Mouse (Mus musculus): ENCODE results near the gene Haus3.

Haus3 gene

DNA sequence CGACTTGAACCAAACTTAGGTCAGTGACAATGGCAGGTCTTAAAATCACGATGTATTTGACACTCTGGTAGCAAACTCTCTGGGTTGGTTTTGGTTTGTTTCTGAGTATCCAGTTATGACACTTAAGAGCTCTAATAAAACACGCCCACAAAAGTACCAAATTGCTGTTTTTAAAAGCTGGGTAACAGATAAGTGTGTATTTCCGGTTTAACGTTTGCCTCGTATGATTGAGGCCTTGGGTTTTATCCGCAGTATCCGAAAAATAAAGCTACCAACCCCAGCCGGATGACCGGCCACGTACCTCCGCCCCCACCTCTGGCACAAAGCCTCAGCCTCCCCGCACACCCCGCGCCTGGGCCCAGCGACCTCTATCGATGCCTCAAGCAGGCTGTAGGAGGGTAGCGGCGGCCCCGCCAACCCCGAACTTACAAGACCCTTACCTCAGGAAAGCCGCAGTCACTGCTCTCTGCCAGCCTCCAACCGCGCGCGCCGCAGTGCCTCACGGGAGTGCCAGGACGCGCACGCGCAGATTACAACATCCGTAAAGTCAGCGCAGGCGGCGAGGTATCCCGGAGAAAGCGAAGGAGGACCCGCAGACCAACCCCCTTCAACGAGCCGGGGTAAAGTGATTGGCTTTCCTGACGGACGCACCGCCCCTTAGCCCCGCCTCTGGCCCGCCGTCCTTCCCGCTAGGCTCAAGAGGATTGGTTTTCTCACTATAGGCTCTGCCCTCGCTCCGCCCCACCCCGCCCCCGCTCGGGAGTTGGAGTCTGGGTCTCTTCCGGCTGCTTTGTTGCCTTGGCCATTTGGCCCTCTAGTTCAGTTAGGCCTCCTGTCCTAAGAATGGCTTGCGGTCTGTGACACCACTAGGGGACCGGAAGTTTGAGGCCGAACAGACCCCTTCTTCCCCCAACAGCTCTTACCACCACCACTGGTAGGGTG lies at the start of gene Haus3, which contains the start of gene Poln:
TSS of gene Haus3 (minus strand) at position 578 of the 942 bp plus-strand sequence.
TSS of gene Poln (minus strand) at position 499 of the 942 bp plus-strand sequence.
- peak; percentile 96 for DNase-seq

DNA sequence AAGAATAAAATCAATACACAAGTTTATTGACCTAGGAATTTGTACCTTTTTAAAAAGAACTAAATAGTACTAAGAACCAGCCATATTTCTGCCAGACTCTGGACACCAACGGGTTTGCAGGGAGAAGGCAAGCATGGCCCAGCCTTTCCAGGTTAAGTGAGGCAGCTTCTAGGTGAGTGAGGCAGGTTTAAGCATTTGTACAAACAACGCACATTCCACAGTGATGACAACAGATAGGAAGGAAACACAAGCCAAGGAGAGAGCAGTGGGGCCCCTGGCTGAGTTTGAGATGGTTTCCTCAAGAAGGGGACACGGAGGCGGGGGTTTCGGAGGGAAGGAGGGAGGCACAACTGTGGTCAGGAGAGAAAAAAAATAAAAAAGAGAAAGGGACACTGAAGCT lies 49.3 kb upstream of the Haus3 start:
- DNase-seq = no peak

DNA sequence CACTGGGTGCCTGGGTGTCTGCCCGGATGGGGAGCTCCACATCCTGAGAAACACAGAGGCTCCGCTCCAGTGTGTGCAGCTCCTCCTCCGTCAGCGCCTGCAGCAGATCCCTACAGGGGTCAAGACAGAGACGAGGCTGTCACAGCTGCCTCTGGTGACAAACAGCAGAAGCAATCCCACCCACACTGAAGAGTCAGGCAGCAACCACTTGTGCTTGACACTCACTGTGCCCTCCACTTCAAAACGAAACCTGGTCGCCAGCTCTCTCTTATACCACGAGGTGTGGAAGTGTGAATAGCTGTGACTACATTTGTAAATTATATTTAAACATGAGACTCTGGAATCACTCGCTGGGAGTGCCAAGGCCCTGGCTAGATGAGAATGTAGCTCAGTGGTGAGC lies 48.4 kb upstream of the Haus3 start:
- DNase-seq = no peak

DNA sequence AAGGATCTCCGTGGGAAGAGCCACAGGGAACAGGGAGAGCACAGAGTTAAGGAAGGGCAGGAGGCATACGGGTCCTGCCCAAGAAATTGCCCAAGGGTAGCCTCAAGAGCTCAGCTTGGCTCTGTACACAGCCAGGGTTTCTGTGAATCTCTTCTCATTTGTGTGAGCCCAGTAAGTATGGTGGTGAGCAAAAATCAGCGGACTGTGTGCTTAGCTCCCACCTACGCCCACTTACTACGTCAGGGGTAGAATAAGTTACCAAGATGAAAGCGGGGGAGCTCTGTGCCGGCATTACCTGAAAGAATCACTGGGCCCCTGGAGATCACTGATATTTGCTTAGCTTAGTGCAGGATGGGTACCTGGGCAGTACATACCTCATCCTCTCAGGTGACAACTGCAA lies 46.7 kb upstream of the Haus3 start:
- no peak for DNase-seq

DNA sequence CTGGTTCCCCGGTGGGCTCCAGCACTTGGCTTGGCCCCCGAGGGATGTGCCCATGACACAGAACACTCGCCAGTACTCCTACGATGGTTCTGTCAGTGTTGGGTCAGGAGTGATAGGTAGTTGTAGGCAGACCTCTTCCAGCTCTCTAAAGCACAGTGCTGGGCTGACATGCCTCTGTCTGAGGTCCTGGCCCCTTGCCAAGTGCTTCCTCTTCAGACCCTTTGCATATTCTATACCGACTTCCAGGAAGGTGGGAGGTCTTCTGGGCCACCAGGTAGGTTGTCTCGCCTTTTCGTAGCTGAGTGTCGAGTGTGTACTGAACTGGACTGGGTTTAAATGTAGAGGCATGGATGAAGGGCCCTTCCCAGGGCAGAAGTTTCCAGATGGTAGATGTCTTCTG lies 44.3 kb upstream of the Haus3 start:
- DNase-seq = no peak

DNA sequence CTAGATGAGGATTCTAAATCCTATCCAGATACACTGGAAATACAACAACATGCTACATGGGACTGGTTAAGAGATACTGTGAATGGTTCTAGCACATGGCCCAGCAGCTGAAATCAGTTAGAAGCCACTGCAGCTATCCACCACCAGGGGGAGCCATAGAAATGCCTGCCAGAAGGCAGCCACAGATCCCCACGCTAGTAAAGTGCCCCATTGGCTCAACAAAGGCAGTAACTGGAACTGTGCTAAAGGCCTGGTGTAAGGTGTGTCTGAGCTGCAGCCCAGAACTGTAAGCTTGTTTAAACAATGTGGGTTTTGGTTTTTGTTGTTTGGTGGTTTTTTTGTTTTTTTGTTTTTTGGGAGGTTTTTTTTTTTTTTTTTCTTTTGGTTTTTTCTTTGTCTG lies 41.0 kb upstream of the Haus3 start:
- peak; percentile 53 for DNase-seq

DNA sequence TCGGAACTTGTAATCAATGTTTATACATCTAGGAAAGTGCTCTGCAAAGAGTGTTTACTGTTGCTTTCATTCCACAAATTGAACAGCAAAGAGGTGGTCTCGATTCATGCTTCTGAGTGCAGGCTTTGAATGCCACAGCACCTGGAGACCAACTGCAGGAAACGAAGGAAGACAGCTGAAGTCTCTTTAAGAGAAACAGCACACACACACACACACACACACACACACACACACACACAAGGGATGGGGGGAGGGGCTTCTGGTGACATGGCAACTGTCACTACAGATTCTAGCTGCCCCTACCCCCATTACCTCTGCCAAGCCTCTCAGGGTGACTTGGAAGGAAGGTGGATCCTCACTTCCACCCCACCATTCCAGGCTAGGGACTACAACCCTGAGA lies 38.2 kb upstream of the Haus3 start:
- DNase-seq = no peak

DNA sequence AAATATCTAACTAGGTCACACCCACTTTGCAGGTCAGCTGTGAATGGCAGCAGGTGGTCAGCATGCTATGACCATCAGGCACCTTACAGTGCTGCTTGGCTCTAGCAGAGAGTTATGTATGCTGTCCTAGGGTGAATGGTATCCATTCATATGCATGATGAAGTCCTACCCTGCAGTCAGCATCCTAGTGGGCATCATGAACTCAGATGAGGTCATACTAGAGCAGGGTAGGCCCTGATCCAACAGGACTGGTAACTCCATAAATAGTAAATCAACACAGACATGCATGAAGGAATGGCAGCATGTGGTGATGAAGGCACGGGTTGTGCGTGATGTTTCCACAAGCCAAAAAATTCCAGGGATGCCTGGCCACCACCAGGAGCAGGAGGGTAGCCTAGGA lies 36.5 kb upstream of the Haus3 start:
- DNase-seq = no peak

DNA sequence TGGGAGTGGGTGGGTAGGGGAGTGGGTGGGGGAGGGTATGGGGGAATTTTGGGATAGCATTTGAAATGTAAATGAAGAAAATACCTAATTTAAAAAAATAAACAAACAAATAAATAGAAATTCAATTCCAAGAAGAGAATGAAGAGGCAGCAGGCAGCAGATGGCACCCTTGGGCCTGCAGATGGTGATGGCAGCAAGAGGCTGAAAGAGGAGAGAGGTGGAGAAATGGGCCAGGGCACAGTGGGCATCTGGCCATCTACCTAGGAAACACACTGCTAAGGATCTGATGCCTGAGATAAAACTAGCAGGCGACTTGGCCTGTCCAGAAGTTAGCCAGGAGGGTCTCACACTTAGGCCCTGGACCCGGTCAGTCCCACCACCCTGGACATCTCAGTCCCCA lies 35.6 kb upstream of the Haus3 start:
- DNase-seq = no peak

DNA sequence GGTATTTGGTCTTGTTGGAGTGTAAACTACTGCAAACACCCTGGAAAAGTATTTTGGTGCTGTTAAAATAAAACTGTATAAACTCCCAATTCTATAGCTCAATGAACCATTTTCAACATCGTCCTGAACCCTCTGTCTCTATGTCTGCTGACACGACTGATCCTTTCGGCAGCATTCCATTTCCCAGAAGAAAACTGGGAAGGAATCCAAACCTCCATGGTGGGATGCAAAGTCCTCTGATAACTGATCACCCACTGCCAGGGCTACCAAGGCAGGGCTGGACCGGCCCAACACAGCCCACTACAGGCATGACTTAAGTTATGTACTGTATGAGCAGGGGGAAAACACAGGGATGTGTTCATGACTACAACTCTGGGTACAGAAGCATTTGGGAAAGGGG lies 32.7 kb upstream of the Haus3 start:
- DNase-seq = no peak

DNA sequence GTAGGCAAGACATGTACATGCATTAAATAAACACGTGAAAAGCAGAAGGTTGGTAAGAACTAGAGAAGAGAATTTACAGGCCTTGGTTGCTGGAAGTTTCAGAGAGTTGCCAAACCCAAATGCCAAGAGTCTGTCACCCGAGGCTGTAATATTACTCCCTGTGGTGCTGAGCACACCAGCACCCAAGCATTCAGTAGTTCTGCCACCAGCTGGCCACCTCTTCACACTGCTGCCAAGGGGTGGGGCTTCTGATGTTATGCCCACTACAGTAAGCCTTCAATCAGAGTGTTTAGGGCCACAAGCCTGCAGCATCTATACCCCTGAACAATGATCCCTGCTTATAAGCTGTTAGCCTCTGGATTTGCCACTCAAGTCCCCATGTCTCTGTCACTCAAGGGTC lies 32.1 kb upstream of the Haus3 start:
- DNase-seq = no peak

DNA sequence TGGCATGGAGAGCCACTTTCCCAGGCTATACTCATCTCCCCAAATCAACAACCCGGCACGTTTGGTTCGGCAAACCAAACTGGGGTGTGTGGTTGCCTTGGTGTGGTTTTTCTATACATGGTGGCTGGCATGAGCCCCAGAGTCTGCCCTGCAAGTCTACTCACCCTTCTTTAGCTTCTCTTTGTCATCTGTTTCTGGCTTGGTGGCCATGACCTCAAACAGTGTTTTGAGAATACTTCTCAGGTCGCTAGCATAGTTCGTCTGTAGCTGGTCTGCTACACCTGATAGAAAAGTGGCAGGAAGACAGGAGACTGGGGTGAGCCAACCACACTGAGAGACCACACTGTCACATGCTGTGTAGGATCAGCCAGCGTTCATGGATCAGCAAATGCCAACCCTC lies 29.3 kb upstream of the Haus3 start:
- DNase-seq = no peak

DNA sequence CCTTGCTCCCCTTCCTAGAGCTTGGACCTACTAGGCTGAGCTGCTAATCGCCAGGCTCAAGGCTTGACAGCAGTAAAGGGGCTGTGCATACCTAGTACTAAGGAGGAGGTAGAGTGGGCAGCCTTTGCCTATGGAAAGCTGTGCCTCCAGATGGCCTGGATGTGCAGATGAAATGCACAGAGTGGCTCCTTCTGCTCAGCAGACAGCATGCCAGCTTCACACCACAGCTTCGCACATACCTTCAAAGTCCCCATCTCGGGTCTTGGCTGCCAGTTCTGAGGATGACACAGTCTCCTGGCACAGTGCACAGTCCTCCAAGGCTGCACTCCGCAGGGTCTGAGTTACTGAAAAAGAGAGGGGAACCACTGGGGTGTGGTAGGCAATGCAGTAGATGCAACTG lies 27.9 kb upstream of the Haus3 start:
- peak; percentile 26 for DNase-seq

DNA sequence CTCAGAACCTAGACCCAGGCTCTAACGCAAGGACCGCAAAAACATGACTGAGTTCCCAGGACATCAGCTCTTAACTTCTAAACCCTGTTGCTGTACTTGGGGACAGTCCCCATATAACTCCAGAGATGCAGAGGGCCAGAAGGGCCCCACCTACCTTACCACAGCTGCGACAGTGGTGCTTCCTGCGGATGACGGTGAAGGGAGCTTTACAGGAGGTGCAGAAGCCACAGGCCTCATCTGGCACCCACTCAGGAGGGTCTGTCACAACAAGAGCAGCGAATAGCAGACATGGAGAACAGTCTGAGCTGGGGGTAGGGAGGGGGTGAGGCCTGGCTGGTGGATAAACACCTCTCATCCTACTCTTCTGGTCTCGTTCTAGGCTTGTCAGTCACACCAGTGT lies 27.1 kb upstream of the Haus3 start:
- no peak for DNase-seq

DNA sequence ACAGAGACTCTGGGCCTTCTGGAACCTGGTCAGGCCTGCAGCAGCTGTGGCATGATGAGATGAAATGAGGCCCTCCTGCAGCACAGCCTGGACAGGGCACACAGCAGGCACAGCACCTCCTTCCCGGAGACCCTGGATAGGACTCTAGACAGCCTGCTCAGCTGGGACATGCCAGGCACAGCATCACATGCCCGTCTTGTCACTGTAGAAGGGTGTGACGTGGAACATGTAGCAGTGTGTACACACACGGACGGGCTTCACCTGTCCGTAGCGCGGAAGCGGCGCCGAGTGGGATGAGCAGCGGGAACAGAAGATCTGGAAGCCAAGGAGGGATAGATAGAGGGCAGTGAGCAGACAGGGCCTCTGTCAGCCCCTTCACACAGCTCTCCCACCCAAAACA lies 26.5 kb upstream of the Haus3 start:
- DNase-seq = no peak

DNA sequence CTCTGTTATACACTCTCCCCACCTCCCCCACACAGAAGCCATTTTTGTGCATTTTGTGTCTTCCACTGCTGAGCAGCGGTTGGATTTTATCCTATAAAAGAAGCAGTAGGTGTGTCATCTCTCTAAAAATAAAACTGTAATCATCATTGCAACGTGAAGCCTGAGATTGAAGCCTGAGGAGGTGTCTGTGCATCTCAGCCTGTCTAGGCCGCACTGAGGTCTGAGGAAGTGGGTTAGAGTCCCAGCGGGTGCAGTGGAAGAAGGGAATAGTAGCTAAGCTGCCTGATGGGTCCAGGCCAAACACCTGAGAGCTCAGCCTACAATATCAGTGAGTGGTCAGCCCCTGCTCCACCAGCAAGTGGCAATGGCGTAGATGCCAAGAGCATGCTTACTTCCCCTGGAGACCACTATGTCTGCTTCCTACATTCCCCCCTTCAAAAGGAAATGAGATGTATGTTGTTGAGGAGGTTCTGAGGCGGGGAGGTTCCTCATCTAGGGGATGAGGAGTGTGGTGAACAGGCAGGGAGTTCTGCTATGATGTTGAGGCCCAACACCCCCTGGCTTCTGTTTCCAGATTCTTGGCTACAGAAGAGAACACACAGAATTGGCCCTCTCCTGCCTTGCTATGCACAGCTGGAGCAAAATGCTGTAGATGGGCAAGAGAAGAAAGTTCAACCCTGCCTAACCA lies 25.8 kb upstream of the Haus3 start:
- DNase-seq = no peak

DNA sequence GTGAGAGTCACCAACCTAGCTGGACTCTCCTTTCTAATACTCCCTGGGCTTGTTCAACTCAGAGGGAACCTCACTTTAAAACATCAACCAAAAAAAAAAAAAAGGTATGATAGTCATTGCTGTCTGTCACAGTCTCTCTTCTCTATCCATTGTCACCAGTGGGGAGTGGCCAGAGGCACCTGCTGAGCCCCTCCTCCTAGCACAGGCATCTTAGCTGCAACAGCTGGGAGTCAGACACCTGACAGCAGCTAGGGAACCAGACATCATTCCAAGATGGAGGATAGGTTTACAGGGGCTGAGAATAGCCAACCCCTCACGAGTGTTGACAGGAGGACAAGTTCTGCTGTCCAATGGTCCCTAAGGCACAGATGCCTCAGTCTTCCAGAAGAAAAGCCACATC lies 25.1 kb upstream of the Haus3 start:
- no peak for DNase-seq

DNA sequence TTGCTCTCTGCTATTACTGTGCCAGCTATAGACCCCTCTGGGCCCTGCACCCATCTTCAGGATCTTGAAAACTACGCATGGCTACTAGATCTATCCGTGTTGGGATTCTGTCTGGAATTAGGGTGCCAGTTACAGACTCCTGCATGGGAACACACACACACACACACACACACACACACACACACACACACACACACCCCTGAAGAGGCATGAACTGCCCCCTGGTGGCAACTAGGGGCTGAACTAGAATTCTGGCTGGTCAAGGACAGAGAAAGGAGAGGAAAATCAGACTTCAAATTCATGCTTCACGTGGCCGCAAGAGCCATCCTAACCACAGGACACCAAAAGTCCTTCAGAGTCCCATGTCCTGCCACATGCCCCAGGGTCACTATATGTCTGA lies 22.5 kb upstream of the Haus3 start:
- DNase-seq = no peak

DNA sequence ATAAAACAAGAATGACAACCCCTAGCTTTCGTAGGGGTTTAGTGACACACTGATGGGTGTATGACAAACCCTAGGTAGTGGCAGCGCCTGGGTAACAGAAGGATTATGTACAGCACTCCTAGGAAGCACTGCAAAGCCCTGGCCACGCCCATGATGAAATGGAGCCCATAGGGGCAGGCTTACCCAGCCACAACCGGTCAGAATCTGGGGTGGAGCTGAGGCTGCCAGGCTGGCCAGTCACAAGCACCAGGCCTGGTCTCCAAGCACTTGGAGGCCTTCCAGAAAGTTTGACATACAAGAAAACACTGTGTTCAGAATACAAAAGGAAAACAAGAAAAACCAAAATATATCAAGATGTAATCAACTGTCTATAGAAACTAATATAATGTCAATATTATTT lies 21.7 kb upstream of the Haus3 start:
- DNase-seq = no peak

DNA sequence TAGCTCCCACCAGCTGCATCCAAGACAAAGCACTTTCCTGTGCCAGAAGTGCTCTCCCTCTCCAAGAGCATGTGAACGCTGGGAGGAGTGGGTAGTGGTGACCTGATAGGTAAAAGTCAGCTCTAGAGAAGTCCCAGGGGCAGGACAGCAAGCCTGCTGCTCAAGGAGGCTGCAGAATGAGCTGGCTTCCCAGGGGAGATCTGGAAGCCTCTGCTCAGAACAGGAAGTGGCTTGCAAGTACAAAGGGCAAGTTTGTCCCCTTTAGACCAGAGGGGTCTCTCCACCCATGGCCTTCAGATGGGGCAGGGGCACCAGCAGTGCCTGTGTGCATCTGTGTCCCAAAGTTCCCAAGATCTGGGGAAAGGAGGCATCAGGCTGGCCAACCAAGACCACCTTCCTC lies 20.2 kb upstream of the Haus3 start:
- DNase-seq = no peak

DNA sequence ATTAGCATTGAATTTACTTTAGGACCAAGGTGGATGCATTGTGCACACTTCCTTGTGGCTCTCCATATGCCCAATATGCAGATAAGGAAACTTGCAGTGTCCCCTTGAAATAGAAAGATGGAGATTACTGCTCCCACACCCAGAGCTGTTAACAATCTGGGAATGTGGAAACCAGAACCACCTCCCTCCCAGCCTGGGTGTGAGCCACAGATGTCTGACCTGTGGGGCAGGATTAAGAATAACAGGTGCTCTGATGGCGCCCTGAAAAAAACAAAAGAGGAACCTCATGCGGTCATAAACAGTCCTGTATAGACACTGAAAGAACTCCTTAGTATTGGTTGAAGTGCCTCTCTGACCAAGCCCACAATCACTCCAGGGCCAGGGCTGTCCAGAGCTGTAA lies 19.5 kb upstream of the Haus3 start:
- DNase-seq = no peak

DNA sequence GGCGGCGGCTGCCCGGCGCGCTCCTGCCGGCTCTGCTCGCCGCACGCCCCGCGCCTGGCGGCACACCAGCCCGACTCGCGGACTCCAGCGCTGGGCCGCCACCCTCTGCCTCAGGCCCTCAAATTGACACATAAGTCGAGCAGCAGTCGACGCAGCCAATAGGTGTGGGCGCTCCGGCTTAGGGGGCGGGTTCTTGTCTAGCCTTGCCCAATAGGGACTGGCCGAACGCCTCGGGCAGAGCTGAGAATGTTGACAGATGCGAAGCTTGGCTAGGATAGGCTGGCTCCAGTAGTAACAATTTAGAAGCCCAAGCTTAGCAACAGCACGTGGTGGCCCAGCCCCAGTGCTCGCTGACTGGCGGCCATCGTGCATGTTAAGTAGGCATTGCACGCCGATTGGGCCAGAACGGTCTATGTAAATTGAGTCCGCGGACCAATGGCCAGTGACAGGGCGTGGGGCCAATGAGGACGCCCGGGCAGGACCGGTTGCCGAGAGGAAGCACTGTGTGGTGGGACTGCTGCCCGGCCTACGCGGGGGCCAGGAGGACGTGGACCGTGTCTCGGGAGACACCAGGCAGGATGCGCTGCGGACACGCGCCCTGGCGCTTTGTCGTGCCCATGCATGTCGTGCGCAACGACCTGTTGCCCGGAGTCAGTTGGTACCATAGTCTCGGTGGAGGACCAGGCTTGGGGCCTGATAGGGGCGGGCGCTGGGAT lies 18.4 kb upstream of the Haus3 start, which contains the start of gene Mxd4:
TSS of gene Mxd4 (minus strand) at position 120 of the 716 bp plus-strand sequence.
- DNase-seq = peak; percentile 96

DNA sequence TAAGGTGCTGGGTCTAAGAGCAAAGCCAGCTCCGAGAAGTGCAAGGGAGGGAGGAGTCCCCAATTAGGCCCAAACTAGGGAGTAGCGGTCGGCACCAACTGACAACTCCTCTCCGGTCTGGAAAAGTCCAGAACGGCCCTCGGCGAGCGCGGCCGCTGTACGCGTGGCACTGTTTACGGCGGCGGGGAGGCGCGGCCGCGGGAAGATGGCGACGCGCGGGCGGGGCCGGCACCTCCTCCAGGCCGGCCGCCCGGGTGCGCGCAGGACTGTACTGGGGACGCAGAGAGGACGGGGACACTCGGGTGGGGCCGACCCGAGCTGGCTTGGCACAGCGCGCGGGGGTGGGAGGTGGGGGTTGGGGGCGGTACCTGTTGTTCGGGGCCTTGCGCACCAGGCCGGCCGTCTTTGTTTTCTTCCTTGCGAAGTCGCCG lies 17.6 kb upstream of the Haus3 start:
- peak; percentile 48 for DNase-seq

DNA sequence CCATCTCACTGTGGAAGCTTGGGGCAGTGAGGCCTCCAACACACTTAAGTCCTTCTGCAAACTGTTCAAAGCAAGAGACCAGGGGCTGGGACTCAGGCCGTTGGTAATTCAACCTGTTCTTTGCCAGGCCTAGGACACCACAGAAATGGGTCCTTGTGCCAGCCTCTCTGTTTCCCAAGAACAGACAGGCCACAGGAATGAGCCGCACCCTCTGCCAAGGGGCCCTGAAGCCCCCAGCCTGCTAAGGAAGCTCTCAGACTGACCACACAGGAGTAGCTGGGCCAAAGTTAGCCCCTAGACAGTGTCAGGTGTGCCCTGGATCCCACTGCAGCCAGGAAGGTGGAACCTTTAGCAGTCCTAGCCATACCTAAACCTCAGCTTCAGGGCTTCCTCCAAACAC lies 17.1 kb upstream of the Haus3 start:
- no peak for DNase-seq

All from right cerebral cortex, postnatal 4 days (tissue).